Mouse (Mus musculus) stomach, embryonic 16.5 days (tissue): ENCODE data around the gene Ccl27a. TPM values are rescaled to one million over a fixed set of nuclear protein-coding genes. Genes with fewer than 3 reads are reported as not detected.

ENCODE experiments used
- ATAC-seq: fragments of 200-750 bp; cut with Nextera tagmentation; 2 replicates; pipeline ENCODE4 v1.8.0; 2017; ENCODE audit warnings: moderate number of reproducible peaks, moderate TSS enrichment; ENCODE audit not compliant: insufficient read depth, low FRiP score
- H3K27ac ChIP-seq: fragments of 300-500 bp; sonication (generic); 2 replicates; pipeline ENCODE4 v1.5.1; 2014; ENCODE audit warnings: low read length
- H3K27me3 ChIP-seq: fragments of 300-500 bp; sonication (generic); 2 replicates; pipeline ENCODE4 v1.6.1; 2014; ENCODE audit warnings: low read length, control low read depth, mixed read lengths; ENCODE audit not compliant: control insufficient read depth, insufficient read depth
- H3K36me3 ChIP-seq: fragments of 300-500 bp; sonication (generic); 2 replicates; pipeline ENCODE4 v1.6.1; 2014; ENCODE audit warnings: low read length; ENCODE audit not compliant: control insufficient read depth, insufficient read depth
- H3K4me1 ChIP-seq: fragments of 300-500 bp; sonication (generic); 2 replicates; pipeline ENCODE4 v1.6.1; 2014; ENCODE audit warnings: low read length, control low read depth, mixed read lengths; ENCODE audit not compliant: control insufficient read depth, insufficient read depth
- H3K4me2 ChIP-seq: fragments of 300-500 bp; sonication (generic); 2 replicates; pipeline ENCODE4 v1.6.1; 2014; ENCODE audit warnings: low read depth, low read length, mixed read lengths
- H3K4me3 ChIP-seq: fragments of 300-500 bp; sonication (generic); replicated peaks from 2 replicates; pipeline ENCODE4 v1.5.1; 2014; ENCODE audit warnings: mild to moderate bottlenecking, low read length
- H3K9ac ChIP-seq: fragments of 300-500 bp; sonication (generic); 2 replicates; pipeline ENCODE4 v1.6.1; 2014; ENCODE audit warnings: low read length
- H3K9me3 ChIP-seq: fragments of 300-500 bp; sonication (generic); replicated peaks from 2 replicates; pipeline ENCODE4 v1.6.1; 2016; ENCODE audit warnings: low read length, control low read depth; ENCODE audit not compliant: control insufficient read depth
- WGBS: fragments of 180-500 bp; shearing (Covaris S2); extraction: QIAGEN DNeasy Blood & Tissue Kit; methylation state at CpG from one replicate; pipeline ENCODE4 v1.1.7; 2014; 5-methylcytosine and 5-hydroxymethylcytosine counted together
- polyA plus RNA-seq: library from polyadenylated mRNA; unstranded; fragments of >200 nt; fragmentation: Nextera tagmentation; extraction: Ambion mirVana; gene quantifications from 2 replicates; pipeline ENCODE4 v1.2.1, GENCODE M21; 2015

Ccl27a gene
- polyA plus RNA-seq, 1 experiment from 2014 or later = 33.6 TPM

DNA sequence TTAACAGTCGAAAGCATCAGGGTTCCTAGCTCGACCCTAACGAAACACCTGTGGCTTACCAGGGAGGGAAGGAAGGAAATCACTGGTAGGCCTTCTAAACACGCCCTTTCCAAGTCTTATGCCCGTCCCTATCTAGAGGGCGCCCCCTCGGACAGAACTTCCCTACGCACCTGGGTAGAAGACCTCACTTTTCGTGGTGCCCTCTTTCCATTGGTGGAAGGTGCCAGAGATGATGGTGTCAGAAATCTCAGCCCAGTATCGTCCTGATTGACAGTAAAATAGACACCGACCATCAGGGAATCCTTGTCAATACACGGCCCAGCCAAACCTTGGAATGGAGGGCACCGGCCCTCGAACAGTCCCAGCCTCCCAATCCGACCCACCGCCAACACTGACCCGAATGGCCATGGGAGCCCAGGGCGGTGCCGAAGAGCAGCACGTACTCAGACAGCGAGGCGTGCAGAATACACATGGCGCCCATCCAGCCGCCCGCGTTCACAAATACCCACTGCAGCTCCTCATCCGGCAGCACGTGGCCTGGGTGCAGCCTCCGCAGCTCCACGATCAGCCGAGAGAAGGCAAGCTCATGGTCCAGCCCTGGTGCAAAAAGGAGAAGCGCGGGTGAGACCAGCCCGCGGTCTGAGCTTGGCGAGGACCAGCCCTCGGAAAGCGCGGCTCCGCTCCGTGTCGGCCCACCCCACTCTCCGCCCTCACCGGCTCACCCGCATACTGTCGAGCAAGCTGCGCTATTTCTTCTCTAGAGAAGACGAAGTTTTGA lies 33.5 kb downstream of the Ccl27a start:
- Histone ChIP-seq H3K4me2 (peak overlapping the region; percentile 64), H3K4me3 (peak overlapping the region; percentile 69), H3K27ac (peak overlapping the region; percentile 85), H3K27me3 (no peaks in the 10 kb centered on the region), H3K9ac (peak overlapping the region; percentile 81), H3K9me3 (no peaks in the 10 kb centered on the region), H3K4me1 (peaks cover 15% of the 10 kb centered on the region), H3K36me3 (no peaks in the 10 kb centered on the region; the same call in 1 of the 2 replicates)
- WGBS = under 1% methylated on average over 48 of the region's 48 CpGs
- peak; percentile 83 for ATAC-seq

DNA sequence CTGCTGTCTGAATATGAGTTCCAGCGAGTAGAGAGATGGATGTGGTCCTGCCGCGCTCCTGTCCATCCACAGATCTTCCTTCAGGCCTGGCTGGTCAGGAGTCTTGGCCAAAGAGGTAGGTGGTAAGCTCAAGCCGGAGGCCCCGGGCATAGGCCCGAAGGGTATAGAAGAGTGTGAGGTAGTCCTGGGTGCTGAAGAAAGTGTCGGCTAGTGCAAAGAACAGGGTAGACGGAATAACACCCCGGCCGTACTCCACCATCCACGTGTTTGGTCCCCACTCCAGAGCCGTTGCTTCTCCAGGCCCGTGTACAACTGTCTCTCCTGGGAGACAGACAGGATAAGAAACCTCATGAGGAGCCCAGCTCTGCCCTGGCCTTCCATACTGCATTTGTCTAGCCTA lies 34.8 kb downstream of the Ccl27a start:
- H3K27ac ChIP-seq = no peak overlapping the region
- 91% methylated on average over 13 of the region's 13 CpGs for WGBS
- H3K9ac ChIP-seq = no peak overlapping the region
- no peak overlapping the region for H3K4me2 ChIP-seq
- no peak for ATAC-seq
- H3K4me3 ChIP-seq = no peak overlapping the region
- H3K4me1 ChIP-seq = peaks cover 15% of the 10 kb centered on the region
- H3K36me3 ChIP-seq = no peaks in the 10 kb centered on the region; the same call in 1 of the 2 replicates
- no peaks in the 10 kb centered on the region for H3K9me3 ChIP-seq
- no peaks in the 10 kb centered on the region for H3K27me3 ChIP-seq

DNA sequence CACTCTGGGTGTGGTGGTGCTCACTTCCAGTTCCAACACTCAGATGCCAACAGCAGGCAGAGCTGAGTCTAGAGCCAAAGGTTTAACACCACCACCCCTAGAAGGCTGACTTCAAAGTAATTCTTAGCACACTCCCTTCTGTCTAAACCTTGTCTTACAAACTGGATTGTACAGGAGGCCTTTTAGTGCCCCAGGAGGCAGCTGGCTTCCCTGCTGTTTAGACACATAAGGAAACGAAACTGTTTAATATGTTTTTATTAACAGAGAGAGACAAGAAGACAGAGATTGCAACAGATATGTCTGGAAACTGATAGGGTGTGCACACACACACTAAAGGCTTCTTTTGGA lies 35.8 kb downstream of the Ccl27a start:
- ATAC-seq = no peak
- H3K9ac ChIP-seq = no peak overlapping the region
- H3K27ac ChIP-seq = peak overlapping the region; percentile 15; the same call in 1 of the 2 replicates
- peaks cover 15% of the 10 kb centered on the region for H3K4me1 ChIP-seq
- 60% methylated on average over 1 of the region's 1 CpGs for WGBS
- H3K9me3 ChIP-seq = no peaks in the 10 kb centered on the region
- no peak overlapping the region for H3K4me3 ChIP-seq
- no peak overlapping the region for H3K4me2 ChIP-seq
- H3K36me3 ChIP-seq = no peaks in the 10 kb centered on the region; the same call in 1 of the 2 replicates
- H3K27me3 ChIP-seq = no peaks in the 10 kb centered on the region

DNA sequence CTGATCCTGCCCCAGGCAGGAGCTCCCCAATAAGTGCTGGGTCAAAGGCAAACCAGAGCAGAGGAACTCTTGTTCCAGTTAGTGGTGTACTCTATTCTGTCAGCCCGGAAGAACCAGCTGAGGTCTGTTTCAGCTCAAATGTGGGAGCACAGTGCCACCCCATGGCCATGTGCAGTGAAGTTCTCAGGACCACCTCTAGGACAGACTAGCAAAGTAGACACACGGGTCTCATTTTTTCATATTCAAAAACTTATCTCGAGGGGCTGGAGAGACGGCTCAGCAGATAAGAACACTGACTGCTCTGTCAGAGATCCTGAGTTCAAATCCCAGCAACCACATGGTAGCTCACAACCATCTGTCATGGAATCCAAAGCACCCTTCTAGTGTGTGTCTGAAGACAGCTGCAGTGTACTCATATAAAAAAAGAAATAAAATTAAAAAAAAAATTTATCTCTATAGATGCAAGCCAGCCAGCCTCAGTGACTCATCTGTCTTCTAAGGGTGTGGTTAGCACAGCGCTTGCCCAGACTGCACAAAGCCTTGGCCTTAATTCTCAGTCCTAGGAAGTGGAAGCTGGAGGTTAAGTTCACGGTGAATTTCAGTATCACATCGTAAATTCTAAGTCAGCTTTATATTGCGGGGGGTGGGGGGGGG lies 36.3 kb downstream of the Ccl27a start:
- H3K27ac ChIP-seq = peak overlapping the region; percentile 15; the same call in 1 of the 2 replicates
- H3K36me3 ChIP-seq = no peaks in the 10 kb centered on the region; the same call in 1 of the 2 replicates
- H3K9me3 ChIP-seq = no peaks in the 10 kb centered on the region
- no peak overlapping the region for H3K4me2 ChIP-seq
- H3K27me3 ChIP-seq = peaks cover 4% of the 10 kb centered on the region; the same call in 1 of the 2 replicates
- peak; percentile 54; the same call in 1 of the 2 replicates for ATAC-seq
- H3K4me1 ChIP-seq = peaks cover 15% of the 10 kb centered on the region
- H3K9ac ChIP-seq = no peak overlapping the region
- no peak overlapping the region for H3K4me3 ChIP-seq
- 32% methylated on average over 8 of the region's 8 CpGs for WGBS

DNA sequence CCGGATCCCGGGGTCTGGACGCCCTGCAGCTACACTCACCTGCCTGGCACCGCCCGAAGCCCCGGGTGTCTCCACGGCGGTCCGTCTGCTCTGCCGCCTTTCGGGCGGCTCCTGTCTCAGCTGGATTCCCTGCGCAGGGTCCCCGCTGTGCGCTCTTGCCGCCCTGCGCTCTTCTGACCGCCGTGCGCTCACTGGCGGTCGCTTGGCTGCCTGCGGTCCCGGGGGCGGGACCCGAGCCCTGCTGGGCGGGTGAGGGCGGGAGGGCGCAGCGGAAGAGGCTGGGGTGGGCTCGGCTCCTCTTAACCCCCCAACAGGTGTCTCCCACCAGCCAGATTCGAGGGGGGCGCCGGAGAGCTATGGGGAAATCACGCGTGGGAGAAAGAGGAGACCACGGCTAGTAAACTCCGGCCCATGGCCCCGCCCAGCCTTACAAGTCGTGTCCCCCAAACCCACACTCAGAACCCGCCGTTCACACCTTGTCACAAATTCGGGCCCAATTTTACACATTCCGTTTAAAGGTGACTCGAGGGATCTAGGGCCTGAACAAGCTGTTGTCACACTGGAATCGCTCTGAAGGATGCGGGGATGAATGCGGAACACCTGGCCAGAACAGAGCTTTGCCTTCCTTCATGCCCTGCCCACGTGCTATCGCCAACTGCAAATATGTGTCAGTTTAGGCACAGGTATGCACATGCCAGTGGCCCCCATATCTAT lies 42.8 kb downstream of the Ccl27a start, which contains the start of gene Arid3c:
TSS of gene Arid3c (minus strand) at position 91 of the 714 bp plus-strand sequence.
- Histone ChIP-seq H3K9ac (peak within 1 kb of the TSS; percentile 34; the same call in 1 of the 2 replicates), H3K4me3 (peak within 1 kb of the TSS; percentile 40), H3K4me1 (peaks cover 7% of the 10 kb centered on the region; the same call in 1 of the 2 replicates), H3K27ac (no peak within 1 kb of the TSS), H3K9me3 (no peaks in the 10 kb centered on the region), H3K36me3 (no peaks in the 10 kb centered on the region), H3K27me3 (peaks cover 59% of the 10 kb centered on the region), H3K4me2 (peak within 1 kb of the TSS; percentile 58)
- no peak for ATAC-seq
- under 1% methylated on average over 50 of the region's 50 CpGs for WGBS

DNA sequence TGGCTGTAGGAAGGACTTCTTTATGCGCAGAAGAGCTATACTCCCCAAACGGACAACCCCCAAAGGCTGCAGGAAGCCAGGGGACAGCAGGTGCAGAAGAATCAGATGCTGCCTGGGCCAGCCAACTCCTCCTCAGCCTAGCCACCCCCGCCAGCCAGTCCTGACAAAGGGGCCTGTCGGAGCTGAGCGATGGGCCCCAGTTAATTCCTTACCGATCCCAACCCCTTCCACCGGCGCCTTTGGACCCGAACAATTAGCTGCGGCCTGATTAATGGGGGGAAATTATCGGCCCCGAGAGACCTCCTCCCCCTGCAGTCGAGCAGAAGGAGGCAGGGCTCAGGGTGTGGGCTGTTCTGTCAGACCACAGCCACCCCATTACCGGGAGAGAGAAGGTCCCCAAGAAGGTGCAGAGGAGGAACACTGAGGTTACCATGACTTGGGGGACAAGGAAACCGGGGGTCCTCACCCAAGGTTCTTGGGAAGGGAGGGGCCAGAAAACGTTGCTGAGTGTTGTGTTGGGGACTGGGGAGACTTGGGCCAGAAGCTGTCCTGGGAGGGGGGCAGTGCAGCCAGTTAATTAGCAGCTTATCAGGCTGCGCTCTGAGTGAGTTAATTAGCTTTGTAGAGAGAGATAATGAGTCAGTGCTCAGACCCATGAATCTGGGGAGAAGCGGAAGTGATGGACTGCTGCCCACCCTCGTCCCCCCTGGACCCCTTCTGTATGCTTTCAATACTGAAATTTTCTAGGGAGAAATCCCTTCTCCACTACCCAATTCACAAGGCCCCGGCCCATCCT lies 47.0 kb downstream of the Ccl27a start:
- no peak overlapping the region for H3K4me3 ChIP-seq
- H3K27me3 ChIP-seq = peaks cover 77% of the 10 kb centered on the region
- WGBS = 17% methylated on average over 20 of the region's 20 CpGs
- no peak overlapping the region for H3K27ac ChIP-seq
- peaks cover 17% of the 10 kb centered on the region for H3K4me1 ChIP-seq
- no peak overlapping the region for H3K9ac ChIP-seq
- no peaks in the 10 kb centered on the region for H3K36me3 ChIP-seq
- no peak for ATAC-seq
- no peaks in the 10 kb centered on the region for H3K9me3 ChIP-seq
- no peak overlapping the region for H3K4me2 ChIP-seq

DNA sequence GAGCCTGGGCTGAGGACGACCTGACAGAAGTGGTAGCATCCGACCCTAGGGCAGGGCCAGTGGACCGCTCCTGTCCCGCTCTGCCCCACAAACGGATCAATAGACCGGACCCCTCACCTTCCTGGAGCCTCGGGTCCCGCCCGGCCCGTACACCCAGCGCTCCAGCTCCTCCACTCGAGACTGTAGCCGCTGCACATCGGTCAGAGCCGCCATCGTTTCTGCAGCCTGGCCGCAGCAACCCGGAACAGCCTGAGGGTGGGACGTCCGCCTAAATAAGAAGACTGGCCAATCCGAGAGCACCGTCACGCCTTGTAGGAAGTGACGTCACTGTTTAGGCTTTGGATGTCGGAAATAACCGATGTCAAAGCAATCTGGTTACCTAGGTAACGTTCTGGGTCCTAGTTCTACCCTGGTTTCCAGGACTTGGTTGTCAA lies 51.1 kb downstream of the Ccl27a start, which contains the start of gene Dctn3:
TSS of gene Dctn3 (minus strand) at position 253 of the 434 bp plus-strand sequence.
- Histone ChIP-seq H3K4me1 (peaks cover 14% of the 10 kb centered on the region), H3K9ac (peak within 1 kb of the TSS; percentile 93), H3K27ac (no peak within 1 kb of the TSS), H3K27me3 (peaks cover 44% of the 10 kb centered on the region), H3K4me3 (peak within 1 kb of the TSS; percentile 83), H3K36me3 (0 out of 2 replicates have a peak, but pooled peaks cover 8% of the 10 kb centered on the region), H3K4me2 (peak within 1 kb of the TSS; percentile 90), H3K9me3 (no peaks in the 10 kb centered on the region)
- peak; percentile 96 for ATAC-seq
- WGBS = under 1% methylated on average over 27 of the region's 27 CpGs
